Mouse (Mus musculus): ENCODE data around the gene Cabp1.

- TF ChIP-seq CTCF (IDR thresholded peaks at IDR 0.05; ENCODE audit: extremely low read depth, insufficient read depth, insufficient read length, insufficient replicate concordance) (no peak), POLR2A (IDR thresholded peaks at IDR 0.05; ENCODE audit: low read depth, low read length) (no peak)
Measured at GRCm38 (mm10) chr5:115217998-115218397, 23.8 kb upstream of the Cabp1 start.

All from spleen, adult 2 months (tissue).